Mouse (Mus musculus) gonadal fat pad, adult 2 months (tissue): ENCODE measurements around the gene Gm8206. TPM values are rescaled to one million over a fixed set of nuclear protein-coding genes. Genes with fewer than 3 reads are reported as not detected.
"Not testable (repeated sequence)": the region's sequence is repeated elsewhere in the genome, so short reads cannot be mapped to it uniquely, and the experiment has no call there.

Experiments
- DNase-seq: peaks from one replicate; pipeline ENCODE4 v3.0.0-alpha.2; 2012; ENCODE audit warnings: low read depth
- polyA plus RNA-seq: library from polyadenylated mRNA; depleted of rRNA; stranded (reverse); fragments of >200 nt; gene quantifications from 2 replicates; pipeline ENCODE4 v1.2.3, GENCODE M21; 2012; rRNA removed

Gm8206 gene
- 0.18 and 0.28 TPM in 2 replicates for polyA plus RNA-seq

DNA sequence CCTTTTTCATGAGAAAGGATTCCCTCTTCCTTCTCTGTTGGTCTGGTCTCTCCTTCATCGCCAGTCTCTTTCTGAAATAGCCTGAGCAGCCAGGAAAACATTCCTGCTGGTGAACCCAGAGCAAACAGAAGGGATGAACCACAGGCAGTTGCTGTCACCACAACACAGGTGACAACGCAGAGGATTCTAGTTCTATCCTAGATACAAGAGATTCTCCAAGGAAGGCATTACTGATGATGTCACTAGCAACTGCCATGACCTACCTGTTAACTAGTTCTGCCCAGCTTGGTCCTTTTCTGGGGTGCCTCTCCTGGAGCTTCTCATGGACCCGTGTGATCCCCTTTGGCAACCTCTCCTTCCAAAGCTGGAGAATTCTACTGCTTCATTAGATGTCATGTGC is at the start of gene Gm8206:
TSS of gene Gm8206 (minus strand) at position 101 of the 400 bp plus-strand sequence.
- DNase-seq: not testable (repeated sequence)

DNA sequence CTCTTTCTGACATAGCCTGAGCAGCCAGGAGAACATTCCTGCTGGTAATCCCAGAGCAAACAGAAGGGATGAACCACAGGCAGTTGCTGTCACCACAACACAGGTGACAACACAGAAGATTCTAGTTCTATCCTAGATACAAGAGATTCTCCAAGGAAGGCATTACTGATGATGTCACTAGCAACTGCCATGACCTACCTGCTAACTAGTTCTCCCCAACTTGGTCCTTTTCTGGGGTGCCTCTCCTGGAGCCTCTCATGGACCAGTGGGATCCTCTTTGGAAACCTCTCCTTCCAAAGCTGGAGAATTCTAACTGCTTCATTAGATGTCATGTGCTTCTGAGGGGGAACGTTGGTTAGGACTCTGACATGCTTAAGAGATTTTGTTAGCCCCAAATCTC is 32.0 kb upstream of the Gm8206 start, which contains the start of gene Gm3476:
TSS of gene Gm3476 (minus strand) at position 101 of the 400 bp plus-strand sequence.
- DNase-seq: not testable (repeated sequence)

DNA sequence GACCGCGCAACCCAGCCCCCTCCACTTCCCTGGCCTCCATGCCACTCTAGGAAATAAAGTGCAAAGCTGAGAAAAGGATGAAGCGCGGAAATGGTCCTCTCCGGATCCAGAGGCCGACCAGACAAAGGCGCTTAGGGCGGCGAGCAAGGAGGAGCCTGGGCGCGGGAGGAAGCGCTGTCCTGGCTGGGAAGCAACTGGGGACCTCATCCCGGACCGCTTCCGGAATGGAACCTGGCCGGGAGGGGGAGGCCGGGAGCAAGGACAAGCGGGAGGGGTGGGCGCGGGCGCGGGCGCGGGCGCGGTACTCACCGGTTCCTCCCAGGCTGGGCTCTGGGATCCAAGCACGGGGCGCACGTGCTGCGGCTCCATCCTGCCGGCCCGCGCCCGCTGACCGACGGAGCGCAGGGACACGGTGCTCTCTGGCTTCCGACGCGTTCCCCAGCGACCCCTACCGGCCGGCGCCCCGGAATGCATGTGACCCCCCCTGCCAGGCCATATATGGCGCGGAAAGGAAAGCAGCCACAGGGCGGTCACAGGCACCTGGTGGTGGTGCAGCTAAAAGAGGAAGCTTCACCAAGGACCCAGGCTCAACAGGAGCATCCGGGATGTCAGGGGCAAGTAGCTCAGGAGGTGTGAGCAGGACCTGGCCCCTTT is 14.7 kb upstream of the Gm8206 start, which contains the start of gene Gm3468:
TSS of gene Gm3468 (minus strand) at position 394 of the 654 bp plus-strand sequence.
- DNase-seq: not testable (repeated sequence)

DNA sequence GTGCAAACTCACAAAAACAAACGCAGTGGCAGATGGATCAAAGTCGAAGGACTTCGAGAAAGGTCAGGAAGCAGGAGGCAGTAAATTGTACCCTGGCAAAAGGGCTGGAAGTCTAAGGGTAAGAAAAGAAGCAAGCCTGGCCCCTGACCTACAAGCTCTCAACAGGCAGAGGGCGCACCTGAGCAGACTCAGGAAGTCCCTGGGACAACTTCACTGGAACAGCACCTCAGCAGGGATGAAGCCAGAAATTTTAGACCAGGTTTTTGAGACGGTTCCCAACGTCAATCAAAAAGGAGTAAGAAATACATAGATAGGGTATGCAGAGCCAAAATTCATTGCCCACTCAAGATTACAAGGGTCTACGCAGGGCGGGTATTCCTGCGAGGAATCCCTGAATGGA is 13.8 kb upstream of the Gm8206 start:
- DNase-seq: not testable (repeated sequence)

DNA sequence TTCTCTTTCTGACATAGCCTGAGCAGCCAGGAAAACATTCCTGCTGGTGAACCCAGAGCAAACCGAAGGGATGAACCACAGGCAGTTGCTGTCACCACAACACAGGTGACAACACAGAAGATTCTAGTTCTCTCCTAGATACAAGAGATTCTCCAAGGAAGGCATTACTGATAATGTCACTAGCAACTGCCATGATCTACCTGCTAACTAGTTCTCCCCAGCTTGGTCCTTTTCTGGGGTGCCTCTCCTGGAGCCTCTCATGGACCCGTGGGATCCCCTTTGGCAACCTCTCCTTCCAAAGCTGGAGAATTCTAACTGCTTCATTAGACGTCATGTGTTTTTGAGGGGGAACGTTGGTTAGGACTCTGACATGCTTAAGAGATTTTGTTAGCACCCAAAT is 35.6 kb downstream of the Gm8206 start, which contains the start of gene Gm6337:
TSS of gene Gm6337 (minus strand) at position 101 of the 400 bp plus-strand sequence.
- DNase-seq: not testable (repeated sequence)

DNA sequence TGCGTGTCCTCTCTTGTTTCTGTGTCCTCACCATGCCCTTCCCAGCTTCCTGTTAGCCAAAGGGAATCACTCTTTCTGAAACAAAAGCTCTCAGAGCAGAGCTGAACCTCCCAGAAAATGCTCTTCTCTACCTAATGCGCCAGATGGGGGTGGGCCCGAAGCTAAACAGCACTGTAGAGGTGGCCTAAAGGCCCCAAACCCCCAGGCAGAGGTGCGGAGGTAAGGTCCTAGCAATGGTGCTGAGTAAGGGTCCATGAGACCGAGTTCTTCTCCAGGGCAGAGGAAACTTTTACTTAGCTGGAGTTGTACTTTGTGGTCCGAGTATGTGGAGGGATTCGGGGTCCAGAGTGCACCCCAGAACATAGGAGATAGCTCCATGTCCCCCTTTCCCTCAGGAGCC is 106.6 kb downstream of the Gm8206 start:
- not testable (repeated sequence) for DNase-seq

DNA sequence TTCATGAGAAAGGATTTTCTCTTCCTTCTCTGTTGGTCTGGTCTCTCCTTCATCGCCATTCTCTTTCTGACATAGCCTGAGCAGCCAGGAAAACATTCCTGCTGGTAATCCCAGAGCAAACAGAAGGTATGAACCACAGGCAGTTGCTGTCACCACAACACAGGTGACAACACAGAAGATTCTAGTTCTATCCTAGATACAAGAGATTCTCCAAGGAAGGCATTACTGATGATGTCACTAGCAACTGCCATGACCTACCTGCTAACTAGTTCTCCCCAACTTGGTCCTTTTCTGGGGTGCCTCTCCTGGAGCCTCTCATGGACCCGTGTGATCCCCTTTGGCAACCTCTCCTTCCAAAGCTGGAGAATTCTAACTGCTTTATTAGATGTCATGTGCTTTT is 114.7 kb downstream of the Gm8206 start, which contains the start of gene Gm3453:
TSS of gene Gm3453 (minus strand) at position 101 of the 400 bp plus-strand sequence.
- not testable (repeated sequence) for DNase-seq

Other genes with a start within 250 kb of the Gm8206 start
- 0.05 and 0.09 TPM in 2 replicates for gene Gm8237, start 213.6 kb downstream of the Gm8206 start, polyA plus RNA-seq
- 0.22 and 0.24 TPM in 2 replicates for gene Gm3248, start 132.2 kb downstream of the Gm8206 start, polyA plus RNA-seq
- gene Gm3453, start 114.8 kb downstream of the Gm8206 start, polyA plus RNA-seq: not detected in 2 replicates
- not detected in 2 replicates for gene Gm6337, start 35.7 kb downstream of the Gm8206 start, polyA plus RNA-seq
- gene Gm3468, start 14.7 kb upstream of the Gm8206 start, polyA plus RNA-seq: 0.15 and 0.35 TPM in 2 replicates
- gene Gm3476, start 31.9 kb upstream of the Gm8206 start, polyA plus RNA-seq: not detected in 2 replicates
- gene Gm21560, start 125.3 kb upstream of the Gm8206 start, polyA plus RNA-seq: not detected in 2 replicates
- gene Gm3411, start 193.3 kb upstream of the Gm8206 start, polyA plus RNA-seq: 1.9 and 3.4 TPM in 2 replicates
- gene Gm21103, start 210.9 kb upstream of the Gm8206 start, polyA plus RNA-seq: 0.15 TPM in 1 of 2 replicates, not detected in the other
- gene Gm3618, start 249.7 kb upstream of the Gm8206 start, polyA plus RNA-seq: not detected in 2 replicates